Mouse (Mus musculus): ENCODE data around the gene Agtrap. TPM values are rescaled to one million over a fixed set of nuclear protein-coding genes. Genes with fewer than 3 reads are reported as not detected.

Gene Agtrap
- polyA plus RNA-seq, 1 experiment from 2014 or later = 9.1 TPM

DNA sequence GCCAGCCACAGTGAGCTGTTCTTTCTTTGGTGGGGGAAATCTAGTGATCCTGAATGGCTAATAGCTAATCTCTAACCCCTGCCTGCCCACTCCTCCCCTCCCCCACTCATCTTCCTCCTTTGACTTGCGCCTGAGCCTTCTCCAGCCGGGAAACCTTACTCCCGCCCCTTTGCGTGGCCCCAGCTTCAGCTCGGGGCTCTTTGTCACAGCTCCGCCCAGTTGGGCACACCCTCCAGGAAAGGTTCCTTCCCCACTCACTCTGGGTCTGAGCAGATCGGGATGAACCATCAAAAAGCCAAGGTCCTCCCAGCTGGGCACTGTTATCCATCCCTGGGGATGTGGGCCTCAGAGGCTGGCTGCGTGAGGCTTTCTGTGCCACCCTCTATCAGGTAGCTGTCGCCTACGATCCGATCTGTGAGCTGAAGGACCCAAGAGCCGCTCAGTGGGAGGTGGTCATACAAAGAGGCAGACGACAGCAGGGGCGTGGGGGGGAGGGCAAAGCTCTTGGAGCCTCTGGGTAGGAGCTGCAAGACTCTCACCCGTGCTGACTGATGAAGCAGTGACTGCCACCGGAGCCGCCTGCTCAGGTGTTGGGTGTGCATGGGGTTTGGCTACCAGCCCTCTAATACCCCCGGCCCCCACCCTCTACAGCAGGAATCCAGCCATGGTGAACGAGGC is 46.8 kb downstream of the Agtrap start:
- H3K4me1 ChIP-seq (ENCODE audit: control insufficient read depth, insufficient read depth, low read length) = peaks cover 20% of the 10 kb centered on the region

DNA sequence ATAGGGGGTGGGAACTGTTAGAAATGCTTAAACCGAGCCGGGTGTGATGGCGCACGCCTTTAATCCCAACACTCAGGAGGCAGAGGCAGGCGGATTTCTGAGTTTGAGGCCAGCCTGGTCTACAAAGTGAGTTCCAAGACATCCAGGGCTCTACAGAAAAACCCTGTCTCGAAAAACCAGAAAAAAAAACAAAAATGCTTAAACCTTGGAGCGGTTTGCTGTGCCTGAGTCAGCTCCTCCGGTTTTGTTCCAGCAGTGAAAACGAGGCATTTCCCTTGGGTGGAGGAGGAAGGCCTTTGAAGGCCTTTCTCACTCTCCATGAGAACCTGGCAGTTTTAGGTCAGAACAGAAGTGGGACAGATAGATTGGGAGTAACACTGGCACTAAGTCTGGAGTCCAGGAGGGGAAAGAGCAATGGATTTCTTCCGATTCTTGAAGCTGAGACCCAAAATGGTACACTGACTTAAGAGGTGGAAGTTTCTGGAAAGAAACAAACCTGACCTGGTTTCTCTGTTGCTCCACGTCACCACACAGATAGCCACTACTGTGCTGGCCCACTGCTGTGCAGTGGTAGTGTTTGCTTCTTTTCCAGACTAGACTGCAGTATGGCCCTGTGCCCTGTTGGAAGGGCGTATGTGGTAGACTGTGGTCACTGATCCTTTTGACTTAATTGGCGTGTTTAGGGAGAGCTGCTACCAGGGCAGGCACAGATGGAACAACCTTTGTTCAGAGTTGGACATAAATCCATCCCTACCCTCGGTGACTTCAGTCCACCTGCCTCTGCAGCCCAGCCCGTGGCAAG is 47.6 kb downstream of the Agtrap start:
- no peak for DNase-seq (ENCODE audit: low spot score)
- WGBS = 61% methylated on average over 15 of the region's 15 CpGs

More for the DNA sequence above, 46.8 kb downstream of the Agtrap start:
- Histone ChIP-seq H3K36me3 (ENCODE audit: control insufficient read depth, insufficient read depth, low read length) (peaks cover 5% of the 10 kb centered on the region), H3K4me3 (ENCODE audit: low read depth, low read length) (peak overlapping the region; percentile 44), H3K27ac (ENCODE audit: low read depth, low read length) (peak overlapping the region; percentile 84), H3K4me2 (ENCODE audit: low read depth) (peak overlapping the region; percentile 79), H3K9me3 (ENCODE audit: control insufficient read depth, low read length) (no peaks in the 10 kb centered on the region), H3K27me3 (ENCODE audit: control insufficient read depth, insufficient read depth, low read length) (no peaks in the 10 kb centered on the region), H3K9ac (ENCODE audit: low read length) (peak overlapping the region; percentile 68)
- DNase-seq (ENCODE audit: low spot score) = peak; percentile 83
- 2% methylated on average over 19 of the region's 19 CpGs for WGBS
- peak; percentile 56 for ATAC-seq (ENCODE audit: insufficient read depth, low FRiP score, low TSS enrichment)

DNA sequence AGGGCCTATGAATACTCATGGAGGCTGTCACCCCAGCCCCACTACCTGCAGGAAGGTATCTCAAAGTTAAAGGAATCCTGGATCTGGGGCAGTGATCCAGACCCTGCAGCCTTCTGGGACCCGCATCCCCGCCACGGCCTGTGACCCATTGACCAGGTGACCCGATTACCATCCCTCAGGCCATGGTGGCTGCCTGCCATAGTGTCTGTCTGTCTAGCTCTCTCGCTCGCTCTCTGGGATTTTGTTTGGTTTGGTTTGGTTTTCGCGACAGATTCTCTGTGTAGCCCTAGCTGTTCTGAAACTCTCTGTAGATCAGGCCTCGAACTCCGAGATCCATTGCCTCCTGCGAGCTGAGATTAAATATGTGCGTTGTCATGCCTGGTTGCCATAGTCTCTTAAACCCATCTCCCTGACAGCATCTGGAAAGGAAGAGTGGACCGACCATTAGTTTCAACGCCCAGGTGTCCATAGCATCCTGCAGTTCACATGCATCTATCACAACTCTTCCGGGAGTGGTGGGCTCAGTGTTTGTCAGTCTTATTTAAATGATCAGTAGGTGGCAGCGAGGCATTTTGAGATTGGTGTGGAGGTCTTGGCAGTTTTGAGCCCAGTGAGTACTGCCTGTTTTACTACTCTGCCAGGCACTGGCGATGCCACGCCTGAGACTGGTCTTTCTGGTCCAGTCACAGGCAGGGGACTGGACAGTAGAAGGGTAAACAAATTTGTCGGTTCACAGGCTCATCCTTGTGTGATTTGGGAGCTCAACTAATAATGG is 48.4 kb downstream of the Agtrap start:
- Histone ChIP-seq H3K4me1 (ENCODE audit: control insufficient read depth, insufficient read depth, low read length) (peaks cover 20% of the 10 kb centered on the region), H3K27me3 (ENCODE audit: control insufficient read depth, insufficient read depth, low read length) (no peaks in the 10 kb centered on the region), H3K4me2 (ENCODE audit: low read depth) (peak overlapping the region; percentile 74), H3K27ac (ENCODE audit: low read depth, low read length) (peak overlapping the region; percentile 60), H3K9ac (ENCODE audit: low read length) (peak overlapping the region; percentile 50), H3K36me3 (ENCODE audit: control insufficient read depth, insufficient read depth, low read length) (peaks cover 2% of the 10 kb centered on the region), H3K9me3 (ENCODE audit: control insufficient read depth, low read length) (no peaks in the 10 kb centered on the region), H3K4me3 (ENCODE audit: low read depth, low read length) (peak overlapping the region; percentile 60)
- 25% methylated on average over 19 of the region's 19 CpGs for WGBS
- ATAC-seq (ENCODE audit: insufficient read depth, low FRiP score, low TSS enrichment) = no peak
- no peak for DNase-seq (ENCODE audit: low spot score)

More for the DNA sequence above, 47.6 kb downstream of the Agtrap start:
- Histone ChIP-seq H3K9me3 (ENCODE audit: control insufficient read depth, low read length) (no peaks in the 10 kb centered on the region), H3K36me3 (ENCODE audit: control insufficient read depth, insufficient read depth, low read length) (peaks cover 5% of the 10 kb centered on the region), H3K27ac (ENCODE audit: low read depth, low read length) (peak overlapping the region; percentile 84), H3K4me3 (ENCODE audit: low read depth, low read length) (peak overlapping the region; percentile 44), H3K4me2 (ENCODE audit: low read depth) (peak overlapping the region; percentile 79), H3K9ac (ENCODE audit: low read length) (peak overlapping the region; percentile 68), H3K4me1 (ENCODE audit: control insufficient read depth, insufficient read depth, low read length) (peaks cover 20% of the 10 kb centered on the region), H3K27me3 (ENCODE audit: control insufficient read depth, insufficient read depth, low read length) (no peaks in the 10 kb centered on the region)
- ATAC-seq (ENCODE audit: insufficient read depth, low FRiP score, low TSS enrichment) = 0 out of 2 replicates have a peak, but pooled peaks have one; percentile 0

- under 1% methylated on average over 53 of the region's 54 CpGs for WGBS
- Histone ChIP-seq H3K36me3 (ENCODE audit: control insufficient read depth, insufficient read depth, low read length) (no peaks in the 10 kb centered on the region), H3K4me1 (ENCODE audit: control insufficient read depth, insufficient read depth, low read length) (peaks cover 20% of the 10 kb centered on the region), H3K4me2 (ENCODE audit: low read depth) (peak within 1 kb of the TSS; percentile 77), H3K27me3 (ENCODE audit: control insufficient read depth, insufficient read depth, low read length) (no peaks in the 10 kb centered on the region), H3K9ac (ENCODE audit: low read length) (peak within 1 kb of the TSS; percentile 60), H3K9me3 (ENCODE audit: control insufficient read depth, low read length) (no peaks in the 10 kb centered on the region), H3K4me3 (ENCODE audit: low read depth, low read length) (peak within 1 kb of the TSS; percentile 60), H3K27ac (ENCODE audit: low read depth, low read length) (peak within 1 kb of the TSS; percentile 60)
- DNase-seq (ENCODE audit: low spot score) (peak; percentile 100), ATAC-seq (ENCODE audit: insufficient read depth, low FRiP score, low TSS enrichment) (peak; percentile 92)
Measured at GRCm38 (mm10) chr4:148038600-148039253, 49.1 kb downstream of the Agtrap start, which contains the start of the genes Clcn6 and Mthfr. Gene Clcn6 (minus strand): TSS chr4:148038821. Gene Mthfr (plus strand): TSS chr4:148039077.

GRCm38 (mm10) chr4:148038079-148038599 is 49.7 kb downstream of the Agtrap start:
- 8% methylated on average over 26 of the region's 26 CpGs for WGBS

DNA sequence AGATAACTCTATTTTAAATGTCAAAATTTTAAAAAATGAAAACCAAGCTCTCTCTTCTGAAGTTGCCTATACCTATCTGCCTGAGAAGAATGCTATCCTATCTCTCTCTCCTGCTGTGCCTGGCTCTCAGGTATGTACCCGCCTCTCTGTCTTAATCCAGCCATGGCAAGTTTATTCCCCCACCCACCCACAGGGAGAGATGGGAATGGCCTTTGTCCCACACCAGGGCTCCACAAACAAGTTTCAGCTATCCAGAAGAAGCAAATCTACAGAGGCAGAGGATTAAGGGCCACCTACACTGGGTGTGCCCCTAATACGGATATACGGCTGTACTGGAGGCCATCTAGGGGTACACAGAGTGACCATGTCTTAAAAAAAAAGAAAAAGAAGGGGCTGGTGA is 52.4 kb downstream of the Agtrap start:
- Histone ChIP-seq H3K27ac (ENCODE audit: low read depth, low read length) (no peak overlapping the region), H3K4me2 (ENCODE audit: low read depth) (no peak overlapping the region), H3K4me1 (ENCODE audit: control insufficient read depth, insufficient read depth, low read length) (peaks cover 9% of the 10 kb centered on the region), H3K9ac (ENCODE audit: low read length) (no peak overlapping the region), H3K4me3 (ENCODE audit: low read depth, low read length) (no peak overlapping the region), H3K27me3 (ENCODE audit: control insufficient read depth, insufficient read depth, low read length) (no peaks in the 10 kb centered on the region), H3K9me3 (ENCODE audit: control insufficient read depth, low read length) (no peaks in the 10 kb centered on the region), H3K36me3 (ENCODE audit: control insufficient read depth, insufficient read depth, low read length) (no peaks in the 10 kb centered on the region)
- 86% methylated on average over 3 of the region's 3 CpGs for WGBS
- ATAC-seq (ENCODE audit: insufficient read depth, low FRiP score, low TSS enrichment) = no peak
- DNase-seq (ENCODE audit: low spot score) = no peak

More at GRCm38 (mm10) chr4:148038079-148038599, 49.7 kb downstream of the Agtrap start:
- no peaks in the 10 kb centered on the region for H3K27me3 ChIP-seq (ENCODE audit: control insufficient read depth, insufficient read depth, low read length)
- H3K4me3 ChIP-seq (ENCODE audit: low read depth, low read length) = peak overlapping the region; percentile 60
- H3K4me2 ChIP-seq (ENCODE audit: low read depth) = peak overlapping the region; percentile 77
- peak overlapping the region; percentile 60 for H3K9ac ChIP-seq (ENCODE audit: low read length)
- no peak overlapping the region; the same call in 1 of the 2 replicates for H3K27ac ChIP-seq (ENCODE audit: low read depth, low read length)
- H3K36me3 ChIP-seq (ENCODE audit: control insufficient read depth, insufficient read depth, low read length) = no peaks in the 10 kb centered on the region
- H3K9me3 ChIP-seq (ENCODE audit: control insufficient read depth, low read length) = no peaks in the 10 kb centered on the region
- H3K4me1 ChIP-seq (ENCODE audit: control insufficient read depth, insufficient read depth, low read length) = peaks cover 20% of the 10 kb centered on the region
- DNase-seq (ENCODE audit: low spot score) (no peak), ATAC-seq (ENCODE audit: insufficient read depth, low FRiP score, low TSS enrichment) (no peak)

DNA sequence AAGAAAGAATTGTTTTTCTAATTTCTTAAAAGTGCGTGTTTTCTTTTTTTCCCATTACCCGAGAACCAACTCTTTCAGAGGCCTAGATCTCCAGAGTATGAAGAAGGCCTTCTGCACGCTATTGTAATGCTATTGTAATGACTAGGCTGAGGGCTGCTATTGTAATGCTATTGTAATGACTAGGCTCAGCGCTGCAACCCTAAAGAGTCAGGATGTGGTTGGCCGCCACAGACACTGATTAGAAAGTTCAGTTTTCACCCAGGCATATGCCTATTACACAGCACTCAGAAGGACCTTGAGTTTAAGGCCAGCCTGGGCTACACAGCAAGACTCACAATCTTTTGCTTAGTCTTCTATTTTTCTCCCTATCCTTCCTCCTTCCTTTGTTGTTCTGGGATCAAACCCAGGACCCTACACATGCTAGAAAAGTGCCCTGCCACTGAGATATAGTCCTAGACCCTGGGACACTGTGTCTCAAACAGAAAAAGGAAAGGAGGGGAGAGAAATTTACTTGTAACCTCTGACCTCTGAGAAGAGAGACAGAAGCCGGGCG is 53.9 kb downstream of the Agtrap start:
- WGBS = 64% methylated on average over 7 of the region's 7 CpGs
- no peaks in the 10 kb centered on the region for H3K9me3 ChIP-seq (ENCODE audit: control insufficient read depth, low read length)
- H3K4me3 ChIP-seq (ENCODE audit: low read depth, low read length) = no peak overlapping the region
- no peak overlapping the region for H3K4me2 ChIP-seq (ENCODE audit: low read depth)
- ATAC-seq (ENCODE audit: insufficient read depth, low FRiP score, low TSS enrichment) (no peak), DNase-seq (ENCODE audit: low spot score) (no peak)
- H3K9ac ChIP-seq (ENCODE audit: low read length) = no peak overlapping the region
- H3K27me3 ChIP-seq (ENCODE audit: control insufficient read depth, insufficient read depth, low read length) = no peaks in the 10 kb centered on the region
- H3K4me1 ChIP-seq (ENCODE audit: control insufficient read depth, insufficient read depth, low read length) = peaks cover 6% of the 10 kb centered on the region
- H3K27ac ChIP-seq (ENCODE audit: low read depth, low read length) = no peak overlapping the region
- no peaks in the 10 kb centered on the region for H3K36me3 ChIP-seq (ENCODE audit: control insufficient read depth, insufficient read depth, low read length)
